Mouse (Mus musculus) lung, embryonic 15.5 days (tissue): Measurements from ENCODE around the gene Timm8a2. TPM values are rescaled to one million over a fixed set of nuclear protein-coding genes. Genes with fewer than 3 reads are reported as not detected.

Experiments used
- ATAC-seq: fragments of 200-750 bp; cut with Nextera tagmentation; 2 replicates; pipeline ENCODE4 v1.8.0; 2017; ENCODE audit warnings: moderate number of reproducible peaks, borderline replicate concordance; ENCODE audit not compliant: low FRiP score, low TSS enrichment; ENCODE audit errors: extremely low read depth
- H3K27ac ChIP-seq: fragments of 300-500 bp; sonication (generic); 2 replicates; pipeline ENCODE4 v1.5.1; 2015; ENCODE audit warnings: moderate library complexity, mild to moderate bottlenecking, inconsistent platforms
- H3K27me3 ChIP-seq: fragments of 300-500 bp; sonication (generic); 2 replicates; pipeline ENCODE4 v1.6.1; 2015; ENCODE audit warnings: inconsistent platforms
- H3K36me3 ChIP-seq: fragments of 300-500 bp; sonication (generic); 2 replicates; pipeline ENCODE4 v1.6.1; 2015; ENCODE audit warnings: inconsistent platforms
- H3K4me1 ChIP-seq: fragments of 300-500 bp; sonication (generic); 2 replicates; pipeline ENCODE4 v1.6.1; 2015; ENCODE audit warnings: inconsistent platforms
- H3K4me2 ChIP-seq: fragments of 300-500 bp; sonication (generic); 2 replicates; pipeline ENCODE4 v1.6.1; 2015; ENCODE audit warnings: inconsistent platforms, mild to moderate bottlenecking, moderate library complexity
- H3K4me3 ChIP-seq: fragments of 300-500 bp; sonication (generic); 2 replicates; pipeline ENCODE4 v1.5.1; 2015; ENCODE audit warnings: mild to moderate bottlenecking, inconsistent platforms
- H3K9ac ChIP-seq: fragments of 300-500 bp; sonication (generic); 2 replicates; pipeline ENCODE4 v1.6.1; 2015; ENCODE audit warnings: inconsistent platforms
- H3K9me3 ChIP-seq: fragments of 300-500 bp; sonication (generic); 2 replicates; pipeline ENCODE4 v1.6.1; 2016; ENCODE audit warnings: inconsistent platforms
- WGBS: fragments of 180-500 bp; shearing (Covaris S2); methylation state at CpG from one replicate; pipeline ENCODE4 v1.1.7; 2015; 5-methylcytosine and 5-hydroxymethylcytosine counted together
- polyA plus RNA-seq: library from polyadenylated mRNA; unstranded; fragments of >200 nt; fragmentation: Nextera tagmentation; extraction: Ambion mirVana; gene quantifications from 2 replicates; pipeline ENCODE4 v1.2.1, GENCODE M21; 2015

The Timm8a2 gene
- polyA plus RNA-seq, 1 experiment from 2014 or later = not detected

DNA sequence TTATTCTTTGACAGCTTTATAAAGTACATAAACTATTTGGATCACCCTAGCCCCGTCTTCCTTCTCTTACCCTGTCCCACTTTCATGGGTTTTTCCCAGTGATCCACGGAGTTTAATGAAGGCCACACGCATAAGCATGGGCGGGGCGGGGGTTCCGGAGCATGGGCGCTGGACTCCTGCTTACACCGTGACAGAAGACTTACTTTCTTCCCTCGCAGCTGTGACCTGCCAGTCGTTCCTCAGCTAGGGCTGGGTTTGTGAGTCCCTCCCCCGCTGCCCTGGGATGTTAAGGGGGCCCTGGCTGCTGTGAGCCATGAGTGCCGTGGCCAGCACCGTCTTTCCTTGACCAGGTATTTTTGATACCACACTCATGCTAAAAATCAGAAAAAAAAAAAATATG is 21.7 kb upstream of the Timm8a2 start:
- 72% methylated on average over 13 of the region's 13 CpGs for WGBS

DNA sequence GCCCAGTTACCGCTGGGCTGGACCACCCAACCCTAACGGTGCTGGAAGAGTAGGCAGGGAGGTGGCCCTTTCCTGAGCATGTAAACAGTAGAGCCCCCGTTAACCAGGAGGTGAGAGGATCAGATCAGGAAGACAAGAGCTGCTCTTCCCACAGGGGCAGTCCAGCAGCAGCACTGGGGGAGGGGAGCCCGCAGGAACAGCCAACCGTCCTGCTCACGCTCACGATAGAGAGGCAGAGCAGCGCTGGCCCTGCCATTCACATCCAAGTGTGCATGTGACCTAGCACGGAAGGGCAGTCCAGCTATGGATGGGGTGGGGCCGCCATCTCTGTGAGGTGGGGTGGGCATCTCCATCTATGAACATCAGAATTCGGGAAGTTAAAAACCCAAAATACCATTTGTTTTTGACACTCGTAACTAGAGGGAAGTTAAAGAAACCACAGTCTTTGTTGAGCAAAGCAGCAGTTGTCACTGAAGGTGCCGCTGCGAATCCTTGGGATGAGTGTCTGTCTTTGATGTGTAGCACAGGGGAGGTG is 21.0 kb upstream of the Timm8a2 start:
- no peak overlapping the region for H3K9ac ChIP-seq
- H3K27ac ChIP-seq = no peak overlapping the region
- H3K27me3 ChIP-seq = no peaks in the 10 kb centered on the region
- ATAC-seq = no peak
- H3K4me2 ChIP-seq = no peak overlapping the region
- H3K36me3 ChIP-seq = peaks cover 8% of the 10 kb centered on the region; the same call in 1 of the 2 replicates
- no peaks in the 10 kb centered on the region for H3K9me3 ChIP-seq
- 62% methylated on average over 14 of the region's 14 CpGs for WGBS
- H3K4me1 ChIP-seq = no peaks in the 10 kb centered on the region
- no peak overlapping the region for H3K4me3 ChIP-seq

More for the DNA sequence above, 21.7 kb upstream of the Timm8a2 start:
- ATAC-seq = no peak
- peaks cover 8% of the 10 kb centered on the region; the same call in 1 of the 2 replicates for H3K36me3 ChIP-seq
- no peaks in the 10 kb centered on the region for H3K9me3 ChIP-seq
- H3K4me3 ChIP-seq = no peak overlapping the region
- H3K27me3 ChIP-seq = no peaks in the 10 kb centered on the region
- H3K27ac ChIP-seq = no peak overlapping the region
- H3K9ac ChIP-seq = no peak overlapping the region
- no peak overlapping the region for H3K4me2 ChIP-seq
- H3K4me1 ChIP-seq = no peaks in the 10 kb centered on the region

DNA sequence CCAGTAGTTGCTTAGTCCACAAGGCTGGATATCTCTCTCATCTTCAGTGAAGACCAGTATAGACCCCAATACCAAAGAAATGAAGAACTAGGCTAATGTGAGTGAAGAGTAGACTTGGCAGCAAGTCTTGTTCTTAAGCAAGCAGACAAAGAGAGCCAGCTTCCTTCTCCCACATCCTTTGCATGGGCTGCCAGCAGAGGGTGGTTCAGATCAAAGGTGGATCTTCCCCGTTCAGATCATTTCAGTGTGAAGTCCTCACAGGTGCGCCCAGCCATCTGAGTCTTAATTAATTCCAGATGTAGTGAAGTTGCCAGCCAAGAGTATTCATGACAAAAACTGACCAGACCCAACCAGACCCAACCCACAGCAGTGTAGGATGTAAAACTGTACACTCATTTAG is 16.5 kb upstream of the Timm8a2 start:
- H3K4me1 ChIP-seq = no peaks in the 10 kb centered on the region

DNA sequence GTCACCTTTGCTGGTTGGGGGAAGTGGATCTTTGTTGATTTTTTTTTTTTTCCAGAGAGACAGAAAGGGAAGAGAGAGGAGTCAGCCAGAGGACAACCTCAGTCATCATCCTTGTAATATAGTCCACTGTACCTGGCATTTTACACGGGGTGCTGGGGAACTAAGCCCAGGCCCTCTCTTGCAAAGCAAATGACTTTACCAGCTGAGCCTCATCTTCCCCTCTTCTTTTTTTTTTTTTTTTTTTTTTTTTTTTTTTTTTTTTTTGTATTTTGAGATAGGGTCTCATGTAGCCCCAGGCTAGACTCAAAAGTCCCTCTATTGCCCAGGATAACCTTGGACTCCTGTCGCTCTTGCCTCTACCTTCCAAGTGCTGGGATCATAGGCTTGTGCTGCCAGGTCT is 15.1 kb upstream of the Timm8a2 start:
- Histone ChIP-seq H3K4me2 (no peak overlapping the region), H3K9me3 (no peaks in the 10 kb centered on the region), H3K36me3 (peaks cover 3% of the 10 kb centered on the region; the same call in 1 of the 2 replicates), H3K9ac (no peak overlapping the region), H3K27ac (no peak overlapping the region), H3K4me3 (no peak overlapping the region), H3K4me1 (no peaks in the 10 kb centered on the region), H3K27me3 (no peaks in the 10 kb centered on the region)
- WGBS = 84% methylated on average over 2 of the region's 2 CpGs
- no peak for ATAC-seq

More for the DNA sequence above, 16.5 kb upstream of the Timm8a2 start:
- Histone ChIP-seq H3K4me2 (no peak overlapping the region), H3K27me3 (no peaks in the 10 kb centered on the region), H3K9me3 (no peaks in the 10 kb centered on the region), H3K36me3 (peaks cover 3% of the 10 kb centered on the region; the same call in 1 of the 2 replicates), H3K27ac (no peak overlapping the region), H3K4me3 (no peak overlapping the region), H3K9ac (no peak overlapping the region)
- 86% methylated on average over 2 of the region's 2 CpGs for WGBS
- no peak for ATAC-seq

DNA sequence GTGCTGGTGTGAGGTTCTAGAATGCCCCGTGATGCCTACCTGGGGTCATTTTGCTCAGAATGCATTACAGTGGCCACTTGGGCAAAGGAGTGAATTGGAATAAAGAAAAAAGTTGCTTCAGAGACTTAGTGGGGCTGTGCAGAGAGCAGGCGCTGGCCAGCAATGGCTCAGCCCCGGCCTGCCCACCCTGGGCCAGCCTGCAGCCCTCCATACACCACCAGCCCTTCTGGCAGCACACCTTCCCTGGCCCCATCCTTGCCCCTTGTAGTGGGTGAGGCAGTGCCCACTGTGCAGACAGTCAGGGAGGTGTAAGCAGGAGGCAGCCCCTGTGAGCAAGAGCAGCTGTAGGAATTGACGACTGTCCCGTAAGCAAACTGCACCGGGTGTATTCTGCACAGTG is 13.9 kb upstream of the Timm8a2 start:
- Histone ChIP-seq H3K36me3 (peaks cover 3% of the 10 kb centered on the region; the same call in 1 of the 2 replicates), H3K4me3 (no peak overlapping the region), H3K9me3 (no peaks in the 10 kb centered on the region), H3K9ac (no peak overlapping the region), H3K4me2 (no peak overlapping the region), H3K27ac (no peak overlapping the region), H3K27me3 (no peaks in the 10 kb centered on the region), H3K4me1 (no peaks in the 10 kb centered on the region)
- ATAC-seq = no peak
- 90% methylated on average over 6 of the region's 6 CpGs for WGBS

DNA sequence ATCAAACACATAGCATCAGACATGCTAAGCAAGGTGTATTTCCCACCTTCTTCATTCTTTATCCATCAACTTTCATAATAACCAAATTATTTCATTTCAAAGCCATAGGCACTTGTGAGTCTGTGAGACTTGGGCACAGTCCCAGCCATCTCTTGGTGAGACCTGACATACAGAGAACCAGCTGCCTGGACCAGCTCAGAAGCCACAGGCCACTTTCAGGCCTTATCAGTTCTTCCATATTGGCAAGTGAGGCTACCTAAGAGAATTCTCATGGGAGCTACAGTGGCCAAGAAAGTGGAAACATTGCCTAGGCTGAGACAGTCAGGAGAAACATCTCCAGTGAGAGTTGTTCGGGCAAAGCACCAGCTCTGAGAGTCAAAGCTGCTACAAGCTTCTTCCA is 11.4 kb upstream of the Timm8a2 start:
- no peaks in the 10 kb centered on the region for H3K27me3 ChIP-seq
- no peak overlapping the region for H3K4me3 ChIP-seq
- no peak overlapping the region for H3K27ac ChIP-seq
- H3K4me2 ChIP-seq = no peak overlapping the region
- no peaks in the 10 kb centered on the region for H3K4me1 ChIP-seq
- no peak overlapping the region for H3K9ac ChIP-seq
- ATAC-seq = no peak
- peaks cover 3% of the 10 kb centered on the region; the same call in 1 of the 2 replicates for H3K36me3 ChIP-seq
- 85% methylated on average over 1 of the region's 1 CpGs for WGBS
- no peaks in the 10 kb centered on the region for H3K9me3 ChIP-seq

DNA sequence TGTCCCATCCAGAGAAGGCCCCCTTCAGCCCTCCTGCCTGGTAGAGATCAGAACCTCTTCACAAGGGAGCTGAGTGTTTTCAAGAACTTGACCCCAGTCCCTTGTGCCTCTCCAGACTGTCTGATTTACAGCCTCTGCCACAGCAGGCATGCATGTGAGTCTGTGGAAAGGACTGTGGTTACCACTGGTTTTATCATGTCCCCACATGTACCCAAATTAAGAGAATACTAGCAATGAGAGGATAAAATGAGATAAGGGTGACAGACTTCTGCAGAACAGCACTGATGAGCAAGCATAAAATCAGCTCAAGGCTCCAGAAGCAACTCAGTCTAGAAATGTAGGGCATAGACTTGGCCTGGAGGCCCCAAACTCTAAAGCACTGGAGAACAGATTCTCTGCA is 10.5 kb upstream of the Timm8a2 start:
- no peak overlapping the region for H3K4me3 ChIP-seq
- no peaks in the 10 kb centered on the region for H3K4me1 ChIP-seq
- H3K27me3 ChIP-seq = no peaks in the 10 kb centered on the region
- H3K36me3 ChIP-seq = peaks cover 3% of the 10 kb centered on the region; the same call in 1 of the 2 replicates
- H3K9ac ChIP-seq = no peak overlapping the region
- no peak overlapping the region for H3K27ac ChIP-seq
- no peak overlapping the region for H3K4me2 ChIP-seq
- no peak for ATAC-seq
- no peaks in the 10 kb centered on the region for H3K9me3 ChIP-seq

DNA sequence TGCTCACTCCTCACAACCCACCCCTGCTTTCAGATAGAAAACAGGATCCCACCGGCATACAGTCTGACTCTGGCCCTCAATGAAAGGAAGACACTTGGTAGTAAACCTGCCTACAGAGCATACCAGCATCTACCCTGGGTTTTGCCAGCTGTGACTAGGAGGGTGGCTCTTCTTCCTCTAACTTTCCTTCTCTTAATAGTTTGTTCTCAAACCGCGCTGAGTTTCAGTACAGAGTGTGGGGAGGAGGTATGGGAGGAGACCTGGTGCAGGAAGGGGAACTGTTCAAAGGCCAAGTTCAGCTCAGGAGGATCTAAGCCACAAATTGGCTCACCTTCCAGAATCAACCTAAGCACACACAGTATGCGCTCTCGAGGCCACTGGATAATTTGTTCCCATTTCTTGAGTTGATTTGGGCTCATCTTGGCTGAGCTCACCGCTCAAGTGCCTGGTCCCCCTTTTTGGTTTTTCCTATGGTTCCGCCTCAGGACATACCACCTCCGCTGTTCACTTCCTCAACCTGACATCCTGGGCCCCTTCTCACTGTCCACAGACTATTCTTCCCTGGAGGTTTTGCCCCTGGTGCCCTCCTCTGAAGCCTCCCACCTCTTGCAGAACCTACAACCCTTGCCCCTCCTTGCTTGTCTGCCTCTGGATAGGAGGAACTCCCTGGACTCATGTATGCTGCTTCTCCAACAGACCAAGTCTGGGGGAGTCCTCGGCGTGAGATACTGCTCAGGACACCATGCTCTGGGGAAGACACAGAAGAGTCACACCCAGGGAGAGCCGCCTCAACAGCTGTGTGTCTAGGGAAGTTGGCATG is 5.3 kb upstream of the Timm8a2 start:
- Histone ChIP-seq H3K4me1 (no peaks in the 10 kb centered on the region), H3K36me3 (no peaks in the 10 kb centered on the region), H3K4me3 (no peak overlapping the region), H3K4me2 (no peak overlapping the region), H3K9me3 (no peaks in the 10 kb centered on the region), H3K27ac (no peak overlapping the region), H3K9ac (no peak overlapping the region), H3K27me3 (no peaks in the 10 kb centered on the region)
- WGBS = 82% methylated on average over 11 of the region's 11 CpGs
- no peak for ATAC-seq

DNA sequence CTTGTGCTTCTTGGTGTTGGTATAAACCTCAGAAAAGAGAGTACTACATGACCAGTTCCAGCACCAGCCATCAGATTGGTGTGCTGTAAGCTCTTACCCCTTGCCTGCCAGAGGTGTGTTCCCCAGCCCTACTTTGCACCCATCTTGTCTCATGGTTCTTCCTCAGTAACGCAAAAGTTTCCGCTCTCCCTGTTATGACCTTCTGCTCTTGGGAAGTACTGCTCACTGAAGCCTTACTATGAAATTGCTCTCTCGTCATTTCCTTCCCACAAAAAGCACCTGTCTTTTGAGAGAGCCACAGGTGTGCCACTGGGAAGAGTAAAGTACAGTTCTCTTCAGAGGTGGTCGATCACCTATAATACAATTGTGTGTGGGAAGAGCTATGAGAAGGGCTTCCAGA is 4.6 kb upstream of the Timm8a2 start:
- Histone ChIP-seq H3K9ac (no peak overlapping the region), H3K36me3 (no peaks in the 10 kb centered on the region), H3K27me3 (no peaks in the 10 kb centered on the region), H3K9me3 (no peaks in the 10 kb centered on the region), H3K4me2 (no peak overlapping the region), H3K27ac (no peak overlapping the region), H3K4me3 (no peak overlapping the region), H3K4me1 (no peaks in the 10 kb centered on the region)
- WGBS = 85% methylated on average over 4 of the region's 4 CpGs
- no peak for ATAC-seq

DNA sequence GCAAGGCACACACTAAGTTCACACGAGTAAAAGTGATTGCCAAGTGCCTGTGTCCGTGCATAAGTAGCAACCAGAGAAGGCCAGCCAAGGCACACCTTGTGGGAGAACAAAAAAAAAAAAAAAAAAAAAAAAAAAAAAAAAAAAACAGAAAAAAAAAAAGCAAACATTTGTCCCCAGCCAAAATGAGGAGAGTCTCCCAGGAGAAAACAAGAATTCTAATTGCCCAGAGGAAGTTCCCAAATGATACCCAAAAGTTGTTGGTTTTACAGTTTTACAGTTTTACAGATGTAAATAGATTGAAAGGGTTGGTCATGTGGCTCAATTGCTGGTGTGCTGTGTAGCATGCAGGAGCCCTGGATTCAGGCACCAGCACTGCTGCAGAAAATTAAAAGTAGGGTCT is 2.4 kb upstream of the Timm8a2 start:
- Histone ChIP-seq H3K9me3 (no peaks in the 10 kb centered on the region), H3K27me3 (no peaks in the 10 kb centered on the region), H3K36me3 (no peaks in the 10 kb centered on the region), H3K27ac (no peak overlapping the region), H3K9ac (no peak overlapping the region), H3K4me3 (no peak overlapping the region), H3K4me1 (no peaks in the 10 kb centered on the region), H3K4me2 (no peak overlapping the region)
- WGBS = 53% methylated on average over 2 of the region's 2 CpGs
- no peak for ATAC-seq

DNA sequence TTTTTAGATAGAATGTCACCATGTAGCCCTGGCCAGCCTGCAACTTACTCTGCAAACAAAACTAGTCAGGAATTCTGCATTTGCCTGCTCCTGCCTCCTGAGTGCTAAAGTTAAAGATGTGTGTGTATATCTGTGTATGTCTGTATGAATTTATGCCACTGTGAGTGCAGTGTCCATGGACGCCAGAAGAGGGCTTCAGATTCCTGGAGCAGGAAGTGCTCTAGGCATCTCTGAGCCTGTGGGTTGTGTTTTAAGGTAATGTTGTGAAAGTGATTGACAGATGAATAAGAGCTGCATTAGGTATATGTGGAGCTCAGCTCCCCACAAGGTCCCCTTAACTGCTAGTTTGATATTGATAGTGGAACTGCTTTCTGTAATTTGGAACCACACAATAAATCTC is 707 bp downstream of the Timm8a2 start:
- WGBS = 92% methylated on average over 1 of the region's 1 CpGs
- Histone ChIP-seq H3K36me3 (no peaks in the 10 kb centered on the region), H3K4me1 (no peaks in the 10 kb centered on the region), H3K27ac (no peak overlapping the region), H3K27me3 (no peaks in the 10 kb centered on the region), H3K9ac (no peak overlapping the region), H3K4me2 (no peak overlapping the region), H3K9me3 (no peaks in the 10 kb centered on the region), H3K4me3 (no peak overlapping the region)
- ATAC-seq = no peak

DNA sequence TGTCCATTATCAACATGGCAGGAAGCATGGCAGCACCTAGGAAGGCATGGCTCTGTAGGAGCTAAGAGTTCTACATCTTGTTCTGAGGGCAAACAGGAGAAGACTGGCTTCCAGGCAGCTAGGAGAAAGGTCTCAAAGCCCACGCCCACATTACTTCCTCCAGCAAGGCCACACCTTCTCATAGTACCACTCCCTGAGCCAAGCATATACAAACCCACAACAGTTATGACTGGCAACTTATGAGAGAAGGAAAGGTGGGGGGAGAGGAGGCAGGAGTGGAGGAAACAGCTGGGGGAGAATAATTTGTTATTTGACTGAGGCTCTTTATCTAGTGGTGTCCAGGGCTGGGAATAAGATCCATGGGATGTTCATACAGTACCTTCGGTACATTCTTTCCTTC is 1.4 kb downstream of the Timm8a2 start:
- no peak for ATAC-seq
- Histone ChIP-seq H3K4me3 (no peak overlapping the region), H3K27ac (no peak overlapping the region), H3K9me3 (no peaks in the 10 kb centered on the region), H3K4me1 (no peaks in the 10 kb centered on the region), H3K9ac (no peak overlapping the region), H3K4me2 (no peak overlapping the region), H3K36me3 (no peaks in the 10 kb centered on the region), H3K27me3 (no peaks in the 10 kb centered on the region)
- WGBS = 77% methylated on average over 2 of the region's 2 CpGs
